Mouse (Mus musculus): ENCODE results near the gene Hmgb1. TPM values are rescaled to one million over a fixed set of nuclear protein-coding genes. Genes with fewer than 3 reads are reported as not detected.
A peak's percentile ranks its signal among the peaks of the same experiment; 100 is the strongest.

Gene Hmgb1
- polyA plus RNA-seq, 1 experiment, result 88.6 TPM

DNA sequence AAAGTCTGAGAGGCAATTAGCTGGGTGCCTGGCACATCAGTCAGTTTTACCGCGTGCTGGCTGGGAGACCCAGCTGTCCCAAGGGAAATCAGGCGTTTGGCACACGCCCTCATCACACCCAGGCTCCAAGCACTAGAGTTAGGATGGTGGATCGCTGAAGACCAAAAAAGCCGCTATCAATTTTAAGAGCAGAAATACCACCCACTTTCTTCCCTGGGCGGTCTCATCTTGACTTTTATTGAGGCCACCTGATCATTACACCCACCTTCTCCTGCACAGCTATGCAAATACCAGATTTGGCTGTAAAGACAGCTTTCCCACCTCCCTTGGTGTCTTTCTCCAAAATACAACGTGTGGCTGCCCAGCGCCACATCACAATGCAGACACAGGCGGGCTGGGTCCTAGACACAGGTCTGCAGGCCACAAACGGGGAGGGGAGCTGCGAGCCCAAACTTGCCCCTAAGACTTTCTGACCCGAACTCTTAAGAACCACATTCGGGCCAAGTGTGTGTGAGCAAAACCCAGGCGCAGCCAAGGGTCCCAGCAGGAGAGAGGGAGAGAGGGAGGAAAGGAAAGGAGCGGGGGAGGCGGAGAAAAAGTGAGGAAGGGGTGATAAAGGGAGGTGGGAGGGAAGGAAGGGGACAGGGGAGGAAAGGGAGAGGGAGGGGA lies 169.6 kb downstream of the Hmgb1 start:
- no peaks in the 10 kb centered on the region for H3K36me3 ChIP-seq (ENCODE audit: control insufficient read depth, insufficient read depth)
- H3K4me3 ChIP-seq, result no peak overlapping the region
- TF ChIP-seq MYOG (IDR thresholded peaks at IDR 0.05; ENCODE audit: control insufficient read depth in 1 of 3, insufficient read depth in 1 of 3, insufficient read length in 2 of 3, low read depth in 2 of 3), result no peak
- no peak for TF ChIP-seq POLR2AphosphoS2 (IDR thresholded peaks at IDR 0.05; ENCODE audit: insufficient read length, low read depth)
- no peak for TF ChIP-seq SRF (IDR thresholded peaks at IDR 0.05; ENCODE audit: control insufficient read depth, insufficient read length, low read depth)
- no peak for TF ChIP-seq MAX (IDR thresholded peaks at IDR 0.05; ENCODE audit: low read depth)
- no peak for TF ChIP-seq TCF3 (IDR thresholded peaks at IDR 0.05; ENCODE audit: insufficient read length, low read depth)
- no peak for TF ChIP-seq TCF12 (IDR thresholded peaks at IDR 0.05; ENCODE audit: insufficient read depth, poor library complexity, severe bottlenecking)
- no peak for TF ChIP-seq REST (IDR thresholded peaks at IDR 0.05; ENCODE audit: insufficient read depth, insufficient read length)
- no peak for TF ChIP-seq E2F4 (IDR thresholded peaks at IDR 0.05; ENCODE audit: insufficient read depth)
- no peak for TF ChIP-seq CEBPB (IDR thresholded peaks at IDR 0.05; ENCODE audit: insufficient read depth, poor library complexity, severe bottlenecking)
- no peak for TF ChIP-seq POLR2A (IDR thresholded peaks at IDR 0.05; ENCODE audit: insufficient read length, low read depth)
- no peak for TF ChIP-seq USF1 (IDR thresholded peaks at IDR 0.05; ENCODE audit: low read depth)
- TF ChIP-seq MYOD1 (IDR thresholded peaks at IDR 0.05; ENCODE audit: control insufficient read depth in 1 of 3, insufficient read length in 2 of 3, low read depth in 2 of 3), result no peak
- no peaks in the 10 kb centered on the region for H3K79me2 ChIP-seq (ENCODE audit: control insufficient read depth, insufficient read depth)
- H3K27me3 ChIP-seq (ENCODE audit: control insufficient read depth, insufficient read depth, insufficient read length), result no peaks in the 10 kb centered on the region
- no peak overlapping the region for H3ac ChIP-seq (ENCODE audit: control insufficient read depth, insufficient read length)
- H3K4me2 ChIP-seq (ENCODE audit: low read depth), result no peak overlapping the region

DNA sequence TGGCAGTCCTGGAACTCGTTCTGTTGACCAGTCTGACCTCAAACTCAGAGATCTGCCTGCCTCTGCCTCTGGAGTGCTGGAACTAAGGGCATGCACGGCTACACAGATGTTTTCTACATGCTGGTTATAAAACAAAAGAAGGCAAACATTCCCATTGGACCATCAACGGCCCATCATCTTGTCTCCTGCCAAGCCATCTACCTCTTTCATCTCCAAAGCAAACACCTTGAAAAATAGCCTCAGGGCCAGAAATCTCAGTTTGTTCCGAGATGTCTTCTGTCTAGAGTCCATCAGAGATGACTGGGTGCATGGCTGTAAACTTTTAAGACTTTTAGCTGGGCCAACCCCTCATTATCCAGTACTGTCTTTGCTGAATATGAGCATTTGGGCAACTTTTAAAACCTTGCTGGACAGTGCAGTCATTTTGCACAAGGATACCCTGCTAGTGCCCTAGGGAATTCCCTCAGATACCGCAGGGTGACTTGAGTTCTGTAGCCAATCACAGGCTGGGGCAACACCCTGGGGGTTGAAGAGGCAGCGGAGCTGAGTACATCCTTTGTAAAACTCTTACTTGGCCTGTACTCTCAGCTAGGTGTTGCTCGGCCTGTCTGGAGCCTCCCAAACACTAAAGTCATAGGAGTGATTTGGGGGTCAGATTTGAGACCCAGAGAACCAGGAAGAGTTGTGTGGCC lies 170.3 kb downstream of the Hmgb1 start:
- Histone ChIP-seq H3K27me3 (ENCODE audit: control insufficient read depth, insufficient read depth, insufficient read length) (no peaks in the 10 kb centered on the region), H3K36me3 (ENCODE audit: control insufficient read depth, insufficient read depth) (no peaks in the 10 kb centered on the region), H3K4me3 (no peak overlapping the region), H3K79me2 (ENCODE audit: control insufficient read depth, insufficient read depth) (no peaks in the 10 kb centered on the region), H3K4me2 (ENCODE audit: low read depth) (no peak overlapping the region), H3ac (ENCODE audit: control insufficient read depth, insufficient read length) (no peak overlapping the region)
- TF ChIP-seq MAX (IDR thresholded peaks at IDR 0.05; ENCODE audit: low read depth) (no peak), USF1 (IDR thresholded peaks at IDR 0.05; ENCODE audit: low read depth) (no peak), POLR2AphosphoS2 (IDR thresholded peaks at IDR 0.05; ENCODE audit: insufficient read length, low read depth) (no peak)

DNA sequence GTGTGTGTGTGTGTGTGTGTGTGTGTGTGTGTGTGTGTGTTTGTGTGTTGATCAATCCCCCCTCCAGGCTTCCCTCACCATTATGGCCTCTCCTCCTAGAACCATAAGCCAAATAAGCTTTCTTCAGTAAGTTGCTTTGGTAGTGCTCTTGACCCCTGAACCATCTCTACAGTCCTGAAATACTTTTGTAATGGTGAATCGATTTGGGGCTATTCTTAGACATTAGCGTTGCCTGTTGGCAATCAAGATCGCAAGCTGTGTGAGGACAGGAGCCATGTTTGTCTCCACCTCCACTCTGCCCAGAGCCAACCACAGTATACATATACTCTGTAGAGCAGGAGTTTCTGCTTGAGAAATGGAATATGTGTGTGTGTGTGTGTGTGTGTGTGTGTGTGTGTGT lies 175.2 kb downstream of the Hmgb1 start:
- no peak overlapping the region for H3ac ChIP-seq (ENCODE audit: control insufficient read depth, insufficient read length)
- H3K4me3 ChIP-seq, result no peak overlapping the region
- H3K4me2 ChIP-seq (ENCODE audit: low read depth), result no peak overlapping the region
- TF ChIP-seq MYOG (IDR thresholded peaks at IDR 0.05; ENCODE audit: control insufficient read depth in 1 of 3, insufficient read depth in 1 of 3, insufficient read length in 2 of 3, low read depth in 2 of 3), result no peak
- no peak for TF ChIP-seq SRF (IDR thresholded peaks at IDR 0.05; ENCODE audit: control insufficient read depth, insufficient read length, low read depth)
- TF ChIP-seq CEBPB (IDR thresholded peaks at IDR 0.05; ENCODE audit: insufficient read depth, poor library complexity, severe bottlenecking), result no peak
- TF ChIP-seq REST (IDR thresholded peaks at IDR 0.05; ENCODE audit: insufficient read depth, insufficient read length), result no peak
- no peak for TF ChIP-seq MYOD1 (IDR thresholded peaks at IDR 0.05; ENCODE audit: control insufficient read depth in 1 of 3, insufficient read length in 2 of 3, low read depth in 2 of 3)
- no peak for TF ChIP-seq POLR2A (IDR thresholded peaks at IDR 0.05; ENCODE audit: insufficient read length, low read depth)
- TF ChIP-seq TCF12 (IDR thresholded peaks at IDR 0.05; ENCODE audit: insufficient read depth, poor library complexity, severe bottlenecking), result no peak
- TF ChIP-seq POLR2AphosphoS2 (IDR thresholded peaks at IDR 0.05; ENCODE audit: insufficient read length, low read depth), result no peak
- no peak for TF ChIP-seq USF1 (IDR thresholded peaks at IDR 0.05; ENCODE audit: low read depth)
- no peak for TF ChIP-seq MAX (IDR thresholded peaks at IDR 0.05; ENCODE audit: low read depth)
- TF ChIP-seq E2F4 (IDR thresholded peaks at IDR 0.05; ENCODE audit: insufficient read depth), result no peak
- TF ChIP-seq TCF3 (IDR thresholded peaks at IDR 0.05; ENCODE audit: insufficient read length, low read depth), result no peak
- no peaks in the 10 kb centered on the region for H3K27me3 ChIP-seq (ENCODE audit: control insufficient read depth, insufficient read depth, insufficient read length)
- H3K79me2 ChIP-seq (ENCODE audit: control insufficient read depth, insufficient read depth), result no peaks in the 10 kb centered on the region
- no peaks in the 10 kb centered on the region for H3K36me3 ChIP-seq (ENCODE audit: control insufficient read depth, insufficient read depth)

DNA sequence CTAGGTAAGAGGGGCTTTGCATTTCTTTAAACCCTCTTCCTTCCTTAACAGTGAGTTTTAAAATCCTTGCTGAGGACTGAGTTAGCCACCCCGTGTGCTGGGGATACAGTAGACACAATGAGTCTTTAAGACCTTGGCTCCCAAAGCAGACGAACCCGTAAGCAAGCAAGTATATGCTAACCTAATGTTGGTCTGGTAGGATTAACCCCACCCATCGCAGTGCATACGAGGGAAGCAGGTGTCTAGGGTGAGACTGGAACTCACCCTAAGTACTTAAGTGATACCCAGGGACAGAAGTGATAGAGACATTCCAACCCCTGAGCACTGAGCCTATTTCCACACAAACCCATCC lies 177.0 kb downstream of the Hmgb1 start:
- H3K79me2 ChIP-seq (ENCODE audit: control insufficient read depth, insufficient read depth), result no peaks in the 10 kb centered on the region
- H3ac ChIP-seq (ENCODE audit: control insufficient read depth, insufficient read length), result no peak overlapping the region
- H3K4me3 ChIP-seq, result no peak overlapping the region
- no peaks in the 10 kb centered on the region for H3K36me3 ChIP-seq (ENCODE audit: control insufficient read depth, insufficient read depth)
- no peaks in the 10 kb centered on the region for H3K27me3 ChIP-seq (ENCODE audit: control insufficient read depth, insufficient read depth, insufficient read length)
- no peak for TF ChIP-seq MYOD1 (IDR thresholded peaks at IDR 0.05; ENCODE audit: control insufficient read depth in 1 of 3, insufficient read length in 2 of 3, low read depth in 2 of 3)
- TF ChIP-seq SRF (IDR thresholded peaks at IDR 0.05; ENCODE audit: control insufficient read depth, insufficient read length, low read depth), result no peak
- TF ChIP-seq USF1 (IDR thresholded peaks at IDR 0.05; ENCODE audit: low read depth), result no peak
- no peak for TF ChIP-seq MAX (IDR thresholded peaks at IDR 0.05; ENCODE audit: low read depth)
- no peak for TF ChIP-seq TCF3 (IDR thresholded peaks at IDR 0.05; ENCODE audit: insufficient read length, low read depth)
- no peak for TF ChIP-seq POLR2A (IDR thresholded peaks at IDR 0.05; ENCODE audit: insufficient read length, low read depth)
- no peak for TF ChIP-seq POLR2AphosphoS2 (IDR thresholded peaks at IDR 0.05; ENCODE audit: insufficient read length, low read depth)
- no peak for TF ChIP-seq MYOG (IDR thresholded peaks at IDR 0.05; ENCODE audit: control insufficient read depth in 1 of 3, insufficient read depth in 1 of 3, insufficient read length in 2 of 3, low read depth in 2 of 3)
- no peak for TF ChIP-seq TCF12 (IDR thresholded peaks at IDR 0.05; ENCODE audit: insufficient read depth, poor library complexity, severe bottlenecking)
- H3K4me2 ChIP-seq (ENCODE audit: low read depth), result peak overlapping the region; percentile 2
